Mouse (Mus musculus) mouse embryonic stem cell (cell line): ENCODE results near the gene Snd1.
"Not testable (repeated sequence)": the region's sequence is repeated elsewhere in the genome, so short reads cannot be mapped to it uniquely, and the experiment has no call there.

Source experiments
- in situ Hi-C, 2 experiments: fragments of 300-500 bp; cut with MboI; formaldehyde crosslinking; loops; 1 replicate in 1 of 2; 3 replicates in 1 of 2; pipeline ENCODE4 v1.14.3; 2019 to 2020; ENCODE audit warnings: low sequenced_read_pairs in 2 of 2, low pct_unique_long_range_greater_than_20kb in 1 of 2, mixed read lengths in 1 of 2; ENCODE audit not compliant: unreplicated experiment in 1 of 2

The Snd1 gene

GRCm38 (mm10) chr6:28927987-28928386 is 453.0 kb downstream of the Snd1 start:
- in situ Hi-C loops, result not testable (repeated sequence)

GRCm38 (mm10) chr6:28929169-28929803 is 454.3 kb downstream of the Snd1 start:
- in situ Hi-C loops, result not testable (repeated sequence)

DNA sequence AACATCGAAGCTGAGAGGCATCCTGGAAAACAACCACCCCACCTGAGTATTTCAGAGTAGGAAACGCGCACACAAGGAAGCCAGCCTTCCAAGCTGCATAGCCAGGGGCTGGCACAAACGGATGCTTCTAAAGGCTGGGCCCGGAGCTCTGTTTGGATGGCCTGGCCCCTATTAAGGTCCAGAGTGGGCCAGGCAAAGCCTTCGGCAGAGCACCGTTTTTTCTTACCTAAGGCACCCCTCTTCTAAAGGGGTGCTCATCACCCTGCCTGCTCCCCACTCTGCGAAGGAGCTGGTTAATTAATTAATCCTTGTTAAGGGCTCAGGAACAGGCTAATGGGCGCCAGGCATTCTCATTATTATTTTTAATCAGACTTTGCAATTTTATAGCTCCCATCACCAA is 456.3 kb downstream of the Snd1 start:
- in situ Hi-C loops, result no loop called here

GRCm38 (mm10) chr6:28931636-28932327 is 456.8 kb downstream of the Snd1 start:
- in situ Hi-C loops, result no loop called here

- in situ Hi-C loops, result no loop called here
Observed at GRCm38 (mm10) chr6:28932328-28932937, 457.5 kb downstream of the Snd1 start.

DNA sequence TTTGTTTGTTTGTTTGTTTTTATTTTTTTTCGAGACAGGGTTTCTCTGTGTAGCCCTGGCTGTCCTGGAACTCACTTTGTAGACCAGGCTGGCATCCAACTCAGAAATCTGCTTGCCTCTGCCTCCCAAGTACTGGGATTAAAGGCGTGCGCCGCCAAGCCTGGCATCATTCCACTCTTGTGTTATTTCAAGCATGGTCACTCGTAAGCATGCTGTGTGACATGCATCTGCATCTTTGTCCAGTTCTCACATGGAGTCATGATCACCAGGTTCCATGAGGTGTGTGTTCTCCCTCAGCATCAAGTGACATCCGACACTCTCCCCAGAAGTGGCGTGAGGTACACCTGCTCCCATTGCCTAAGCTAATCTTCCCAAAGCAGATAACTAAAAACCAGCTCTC is 460.8 kb downstream of the Snd1 start:
- in situ Hi-C loops, result no loop called here

DNA sequence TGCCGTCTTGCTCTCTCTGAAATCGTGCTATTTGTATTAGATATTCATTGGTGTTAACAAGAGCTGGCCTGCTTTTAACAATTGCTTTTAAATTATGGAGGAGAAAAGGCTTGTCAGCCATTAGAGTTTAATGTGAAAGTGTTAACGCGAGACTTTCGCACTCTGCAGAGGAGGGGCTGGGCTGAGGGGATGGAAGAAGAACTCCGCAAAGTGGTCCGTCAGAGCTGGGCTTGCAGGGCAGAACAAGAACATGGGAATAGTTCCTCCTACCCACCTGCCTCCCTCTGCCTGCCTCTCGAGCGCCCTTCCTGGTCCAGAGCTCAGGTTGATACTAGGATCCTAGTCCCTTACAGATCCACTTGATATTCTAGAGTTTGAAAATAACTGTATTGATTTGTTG is 472.3 kb downstream of the Snd1 start:
- in situ Hi-C loops, result loop anchor here (5.0 kb wide), 1 partner anchor 75 kb away; no protein-coding TSS in a partner anchor

GRCm38 (mm10) chr6:28949269-28949668 is 474.3 kb downstream of the Snd1 start:
- in situ Hi-C loops, result loop anchor here (5.0 kb wide), 1 partner anchor 73 kb away; no protein-coding TSS in a partner anchor

DNA sequence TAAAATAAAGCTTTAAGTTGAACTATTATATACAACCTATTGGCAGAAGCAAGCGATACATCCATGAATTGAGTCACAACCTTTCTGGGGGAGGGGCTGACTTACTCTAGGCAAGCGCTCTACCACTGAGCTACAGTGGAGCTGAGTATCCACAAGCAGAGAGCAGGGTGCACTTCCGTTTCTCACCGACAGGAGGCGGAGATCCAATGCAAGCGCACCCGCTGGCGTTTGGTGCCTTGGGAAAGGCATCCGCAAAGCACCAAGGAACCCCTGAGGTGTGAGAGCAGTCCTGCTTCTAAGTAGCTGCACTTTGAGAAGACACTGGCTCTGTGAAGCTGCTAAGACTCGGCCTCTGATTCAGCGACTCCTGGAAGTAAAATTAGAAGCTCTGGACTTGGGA is 480.6 kb downstream of the Snd1 start:
- in situ Hi-C loops, result no loop called here

DNA sequence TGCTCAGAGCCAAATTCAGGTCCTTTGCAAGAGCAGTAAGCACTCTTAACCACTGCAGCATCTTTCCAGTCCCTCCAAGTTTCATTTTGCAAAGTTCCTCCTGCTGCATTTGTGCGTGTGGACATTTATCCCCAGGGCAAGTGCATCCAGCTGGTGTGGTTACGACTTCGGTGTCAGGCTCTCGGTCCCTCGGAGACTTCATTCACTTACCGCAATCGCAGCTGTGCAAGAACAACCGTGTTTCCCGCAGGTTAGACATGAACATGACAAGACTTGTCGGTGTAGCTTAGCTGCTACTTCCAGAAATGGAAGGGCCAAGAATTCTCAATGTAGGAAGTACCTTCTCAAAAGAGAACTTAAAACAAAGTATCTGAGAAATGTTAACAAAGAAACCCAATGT is 482.5 kb downstream of the Snd1 start:
- in situ Hi-C loops, result no loop called here

- in situ Hi-C loops, result no loop called here
Observed at GRCm38 (mm10) chr6:28963178-28963577, 488.2 kb downstream of the Snd1 start.

- in situ Hi-C loops, result no loop called here
Observed at GRCm38 (mm10) chr6:28965264-28965663, 490.3 kb downstream of the Snd1 start.

GRCm38 (mm10) chr6:28969615-28970014 is 494.7 kb downstream of the Snd1 start:
- in situ Hi-C loops, result no loop called here

DNA sequence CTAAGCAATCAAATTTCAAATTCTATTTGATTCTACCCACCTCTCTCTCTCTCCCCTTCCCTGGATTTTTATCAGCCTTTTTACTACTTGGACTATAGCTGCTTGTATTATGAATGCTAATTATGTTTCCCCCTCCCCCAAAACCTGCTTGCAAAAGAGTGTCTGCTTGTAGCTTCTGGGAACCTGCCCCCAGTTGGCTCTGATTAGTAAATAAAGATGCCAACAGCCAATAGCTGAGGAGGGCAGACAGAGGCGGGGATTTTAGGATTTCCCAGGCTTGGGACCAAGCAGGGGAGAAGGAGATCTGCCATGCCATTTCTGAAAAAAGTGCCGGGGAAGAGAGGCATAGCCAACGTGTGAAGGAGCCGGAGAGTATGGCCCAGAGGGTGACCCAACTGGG is 495.8 kb downstream of the Snd1 start:
- in situ Hi-C loops, result no loop called here

- in situ Hi-C loops, result no loop called here
Observed at GRCm38 (mm10) chr6:28974498-28974897, 499.6 kb downstream of the Snd1 start.

DNA sequence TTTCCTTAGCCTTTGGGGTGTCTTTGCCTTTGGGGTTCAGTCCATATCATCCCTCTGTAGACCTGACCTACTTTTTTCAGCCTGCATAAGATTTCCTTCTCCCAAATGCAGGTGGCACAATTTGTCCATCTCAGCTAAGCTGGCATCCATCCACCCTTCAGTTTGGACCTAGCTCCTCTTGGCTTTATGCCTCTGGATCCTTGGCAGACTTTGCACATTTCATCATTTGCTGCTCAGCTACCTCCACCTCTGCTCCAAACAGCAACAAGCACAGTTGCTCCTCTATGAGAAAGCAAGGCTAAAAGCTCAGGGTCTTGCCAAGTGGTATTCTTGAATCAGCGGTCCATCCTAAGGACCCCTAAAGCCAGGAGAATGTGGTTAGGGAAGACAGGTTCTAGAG is 500.2 kb downstream of the Snd1 start:
- in situ Hi-C loops, result no loop called here

- in situ Hi-C loops, result no loop called here
Observed at GRCm38 (mm10) chr6:28978031-28978430, 503.1 kb downstream of the Snd1 start.

- in situ Hi-C loops, result no loop called here
Observed at GRCm38 (mm10) chr6:28978881-28979280, 503.9 kb downstream of the Snd1 start.

DNA sequence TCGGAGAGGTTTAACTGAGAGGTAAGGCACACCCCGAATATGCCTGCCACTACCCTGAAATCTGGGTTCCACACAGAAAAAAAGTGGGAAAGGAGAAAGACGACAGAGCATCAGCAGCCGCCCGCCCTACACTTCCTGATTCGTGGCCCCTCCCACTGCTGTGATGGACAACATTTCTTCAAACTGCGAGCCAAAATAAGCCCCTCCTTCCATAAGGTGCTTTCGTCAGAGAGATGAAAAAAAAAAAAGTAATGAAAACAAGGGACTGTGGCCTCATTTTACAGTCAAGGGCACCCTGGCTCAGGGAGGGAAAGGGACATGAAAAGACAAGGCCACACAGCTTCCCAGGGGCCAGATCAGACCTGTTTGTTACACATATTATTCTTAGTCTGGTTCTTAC is 504.6 kb downstream of the Snd1 start:
- in situ Hi-C loops, result no loop called here

- in situ Hi-C loops, result no loop called here
Observed at GRCm38 (mm10) chr6:28980219-28980618, 505.3 kb downstream of the Snd1 start.
